Mouse (Mus musculus) midbrain, embryonic 14.5 days (tissue): ENCODE data around the gene Gpc1. TPM values are rescaled to one million over a fixed set of nuclear protein-coding genes. Genes with fewer than 3 reads are reported as not detected.

Source experiments
- ATAC-seq: fragments of 200-750 bp; cut with Nextera tagmentation; 2 replicates; pipeline ENCODE4 v1.8.0; 2017; ENCODE audit warnings: moderate number of reproducible peaks, moderate library complexity; ENCODE audit not compliant: low FRiP score, low TSS enrichment
- DNase-seq: peaks from one replicate; pipeline ENCODE4 v3.0.0-alpha.2; 2015
- H3K27ac ChIP-seq: fragments of 300-500 bp; sonication (generic); replicated peaks from 2 replicates; pipeline ENCODE4 v1.5.1; 2014; ENCODE audit warnings: mild to moderate bottlenecking, low read depth, low read length, moderate library complexity
- H3K27me3 ChIP-seq: fragments of 300-500 bp; sonication (generic); 2 replicates; pipeline ENCODE4 v1.6.1; 2014; ENCODE audit warnings: low read length, control low read depth, mixed read lengths; ENCODE audit not compliant: control insufficient read depth, insufficient read depth
- H3K36me3 ChIP-seq: fragments of 300-500 bp; sonication (generic); 2 replicates; pipeline ENCODE4 v1.6.1; 2014; ENCODE audit warnings: low read length, control low read depth; ENCODE audit not compliant: control insufficient read depth, insufficient read depth
- H3K4me1 ChIP-seq: fragments of 300-500 bp; sonication (generic); 2 replicates; pipeline ENCODE4 v1.6.1; 2014; ENCODE audit warnings: mild to moderate bottlenecking, antibody characterized with exemption, low read length, control low read depth; ENCODE audit not compliant: control insufficient read depth, insufficient read depth
- H3K4me2 ChIP-seq: fragments of 300-500 bp; sonication (generic); 2 replicates; pipeline ENCODE4 v1.6.1; 2014; ENCODE audit warnings: mild to moderate bottlenecking, low read length, moderate library complexity
- H3K4me3 ChIP-seq: fragments of 300-500 bp; sonication (generic); replicated peaks from 2 replicates; pipeline ENCODE4 v1.5.1; 2014; ENCODE audit warnings: low read depth, low read length
- H3K9ac ChIP-seq: fragments of 300-500 bp; sonication (generic); replicated peaks from 2 replicates; pipeline ENCODE4 v1.6.1; 2014; ENCODE audit warnings: mild to moderate bottlenecking, low read length, moderate library complexity
- H3K9me3 ChIP-seq: fragments of 300-500 bp; sonication (generic); 2 replicates; pipeline ENCODE4 v1.6.1; 2016; ENCODE audit warnings: low read length, control low read depth, mixed read lengths; ENCODE audit not compliant: control insufficient read depth
- WGBS: fragments of 180-500 bp; shearing (Covaris S2); extraction: QIAGEN DNeasy Blood & Tissue Kit; methylation state at CpG from one replicate; pipeline ENCODE4 v1.1.7; 2014; 5-methylcytosine and 5-hydroxymethylcytosine counted together
- polyA plus RNA-seq: library from polyadenylated mRNA; unstranded; fragments of >200 nt; fragmentation: Nextera tagmentation; extraction: Ambion mirVana; gene quantifications from 2 replicates; pipeline ENCODE4 v1.2.1, GENCODE M21; 2014

Gpc1 gene
- polyA plus RNA-seq, 1 experiment from 2014 or later = 64.8 TPM

- Histone ChIP-seq H3K27me3 (no peaks in the 10 kb centered on the region), H3K36me3 (no peaks in the 10 kb centered on the region; the same call in 1 of the 2 replicates), H3K4me3 (no peak overlapping the region), H3K4me2 (no peak overlapping the region), H3K27ac (no peak overlapping the region), H3K9ac (no peak overlapping the region), H3K4me1 (0 out of 2 replicates have a peak, but pooled peaks cover 8% of the 10 kb centered on the region), H3K9me3 (no peaks in the 10 kb centered on the region)
- DNase-seq (peak; percentile 60), ATAC-seq (no peak)
- 84% methylated on average over 8 of the region's 8 CpGs for WGBS
These were observed 8.9 kb downstream of the Gpc1 start for GRCm38 (mm10) chr1:92840231-92840890.

- Histone ChIP-seq H3K36me3 (no peaks in the 10 kb centered on the region; the same call in 1 of the 2 replicates), H3K9me3 (no peaks in the 10 kb centered on the region), H3K27me3 (no peaks in the 10 kb centered on the region), H3K27ac (no peak overlapping the region), H3K4me3 (no peak overlapping the region), H3K9ac (no peak overlapping the region), H3K4me2 (no peak overlapping the region), H3K4me1 (0 out of 2 replicates have a peak, but pooled peaks cover 8% of the 10 kb centered on the region)
- no peak for ATAC-seq
- DNase-seq = no peak
- 77% methylated on average over 3 of the region's 3 CpGs for WGBS
These were observed 10.0 kb downstream of the Gpc1 start for GRCm38 (mm10) chr1:92841427-92841826.

- Histone ChIP-seq H3K27ac (no peak overlapping the region), H3K4me1 (peaks cover 28% of the 10 kb centered on the region), H3K9me3 (no peaks in the 10 kb centered on the region), H3K27me3 (no peaks in the 10 kb centered on the region), H3K4me3 (no peak overlapping the region), H3K4me2 (no peak overlapping the region), H3K9ac (no peak overlapping the region), H3K36me3 (no peaks in the 10 kb centered on the region)
- DNase-seq (no peak), ATAC-seq (no peak)
- WGBS = 83% methylated on average over 7 of the region's 7 CpGs
These were observed 14.4 kb downstream of the Gpc1 start for GRCm38 (mm10) chr1:92845889-92846288.

- Histone ChIP-seq H3K27ac (peak overlapping the region; percentile 94), H3K9me3 (no peaks in the 10 kb centered on the region), H3K36me3 (peaks cover 12% of the 10 kb centered on the region), H3K9ac (peak overlapping the region; percentile 84), H3K27me3 (no peaks in the 10 kb centered on the region), H3K4me2 (peak overlapping the region; percentile 81), H3K4me1 (peaks cover 28% of the 10 kb centered on the region), H3K4me3 (peak overlapping the region; percentile 57)
- DNase-seq (peak; percentile 91), ATAC-seq (peak; percentile 89)
- 4% methylated on average over 40 of the region's 41 CpGs for WGBS
These were observed 16.7 kb downstream of the Gpc1 start for GRCm38 (mm10) chr1:92847873-92848839.

- peak overlapping the region; percentile 81 for H3K4me2 ChIP-seq
- H3K9ac ChIP-seq = peak overlapping the region; percentile 84
- H3K36me3 ChIP-seq = peaks cover 26% of the 10 kb centered on the region
- peaks cover 28% of the 10 kb centered on the region for H3K4me1 ChIP-seq
- 67% methylated on average over 2 of the region's 2 CpGs for whole genome bisulfite sequencing
- peak overlapping the region; percentile 94 for H3K27ac ChIP-seq
- peak; percentile 76 for DNase-seq
- ATAC-seq = no peak
- H3K4me3 ChIP-seq = peak overlapping the region; percentile 57
- no peaks in the 10 kb centered on the region for H3K9me3 ChIP-seq
- no peaks in the 10 kb centered on the region for H3K27me3 ChIP-seq
These were observed 18.0 kb downstream of the Gpc1 start for GRCm38 (mm10) chr1:92849491-92849890.

GRCm38 (mm10) chr1:92849938-92850574 is 18.6 kb downstream of the Gpc1 start:
- DNase-seq = peak; percentile 22
- H3K4me3 ChIP-seq = peak overlapping the region; percentile 57
- H3K9me3 ChIP-seq = no peaks in the 10 kb centered on the region
- peaks cover 28% of the 10 kb centered on the region for H3K4me1 ChIP-seq
- 52% methylated on average over 13 of the region's 13 CpGs for WGBS
- ATAC-seq = no peak
- H3K9ac ChIP-seq = peak overlapping the region; percentile 84
- peak overlapping the region; percentile 81 for H3K4me2 ChIP-seq
- no peaks in the 10 kb centered on the region for H3K27me3 ChIP-seq
- peaks cover 31% of the 10 kb centered on the region for H3K36me3 ChIP-seq
- H3K27ac ChIP-seq = peak overlapping the region; percentile 94

GRCm38 (mm10) chr1:92852450-92852849 is 21.0 kb downstream of the Gpc1 start:
- Histone ChIP-seq H3K4me3 (no peak overlapping the region), H3K27me3 (no peaks in the 10 kb centered on the region), H3K4me1 (peaks cover 21% of the 10 kb centered on the region), H3K9ac (no peak overlapping the region), H3K9me3 (no peaks in the 10 kb centered on the region), H3K4me2 (no peak overlapping the region), H3K27ac (no peak overlapping the region), H3K36me3 (peaks cover 55% of the 10 kb centered on the region)
- ATAC-seq (no peak), DNase-seq (no peak)
- WGBS = 92% methylated on average over 2 of the region's 2 CpGs

GRCm38 (mm10) chr1:92861503-92861902 is 30.1 kb downstream of the Gpc1 start:
- no peaks in the 10 kb centered on the region for H3K9me3 ChIP-seq
- H3K27ac ChIP-seq = peak overlapping the region; percentile 49; the same call in 1 of the 2 replicates
- H3K27me3 ChIP-seq = no peaks in the 10 kb centered on the region
- H3K4me3 ChIP-seq = no peak overlapping the region
- DNase-seq (peak; percentile 21), ATAC-seq (no peak)
- 0 out of 2 replicates have a peak, but pooled peaks cover 4% of the 10 kb centered on the region for H3K4me1 ChIP-seq
- no peak overlapping the region for H3K4me2 ChIP-seq
- 78% methylated on average over 6 of the region's 6 CpGs for WGBS
- no peak overlapping the region for H3K9ac ChIP-seq
- H3K36me3 ChIP-seq = peaks cover 35% of the 10 kb centered on the region
